Mouse (Mus musculus) kidney, adult 2 months (tissue): ENCODE results near the gene Lmntd1. TPM values are rescaled to one million over a fixed set of nuclear protein-coding genes. Genes with fewer than 3 reads are reported as not detected.

Experiments
- DNase-seq: peaks from one replicate; pipeline ENCODE4 v3.0.0; 2021
- H3K27ac ChIP-seq: fragments of 200-500 bp; 2 replicates; pipeline ENCODE4 v1.5.1; 2012; ENCODE audit warnings: low read depth, low read length, control low read depth, inconsistent platforms; ENCODE audit not compliant: insufficient read depth
- H3K27me3 ChIP-seq: fragments of 200-500 bp; replicated peaks from 2 replicates; pipeline ENCODE4 v1.6.1; 2012; ENCODE audit warnings: mild to moderate bottlenecking, moderate library complexity, low read length, inconsistent platforms; ENCODE audit not compliant: control insufficient read depth, insufficient read depth
- H3K36me3 ChIP-seq: fragments of 200-500 bp; 2 replicates; pipeline ENCODE4 v1.6.1; 2012; ENCODE audit warnings: mild to moderate bottlenecking, moderate library complexity, low read length, inconsistent platforms; ENCODE audit not compliant: control insufficient read depth, insufficient read depth
- H3K4me1 ChIP-seq: fragments of 200-500 bp; 2 replicates; pipeline ENCODE4 v1.6.1; 2011; ENCODE audit warnings: low read length; ENCODE audit not compliant: control insufficient read depth, insufficient read depth
- H3K4me3 ChIP-seq: fragments of 200-500 bp; 2 replicates; pipeline ENCODE4 v1.5.1; 2011; ENCODE audit warnings: mild to moderate bottlenecking, low read depth, low read length, control low read depth; ENCODE audit not compliant: insufficient read depth
- CTCF ChIP-seq: fragments of 200-500 bp; conservative IDR thresholded peaks from 2 replicates; pipeline ENCODE4 v1.5.1; 2011; ENCODE audit warnings: low read depth, mild to moderate bottlenecking, control low read depth, low read length, moderate library complexity, mixed read lengths; ENCODE audit not compliant: insufficient read depth, insufficient read length
- POLR2A ChIP-seq: fragments of 200-500 bp; IDR thresholded peaks from one replicate; pipeline ENCODE4 v1.6.1; 2011; ENCODE audit warnings: low read depth, low read length, control low read depth
- WGBS: fragments of 180-500 bp; shearing (Covaris S2); methylation state at CpG from one replicate; pipeline ENCODE4 v1.1.7; 2018; 5-methylcytosine and 5-hydroxymethylcytosine counted together
- polyA plus RNA-seq: library from polyadenylated mRNA; depleted of rRNA; stranded (reverse); fragments of >200 nt; gene quantifications from 2 replicates; pipeline ENCODE4 v1.2.3, GENCODE M21; 2012

Gene Lmntd1
- polyA plus RNA-seq, 1 experiment: 0.34 TPM

GRCm38 (mm10) chr6:145573250-145574013 lies 40.7 kb downstream of the Lmntd1 start:
- WGBS: 86% methylated on average over 6 of the region's 6 CpGs
- no peak for TF ChIP-seq CTCF
- no peak for TF ChIP-seq POLR2A
- H3K4me3 ChIP-seq: no peak overlapping the region

GRCm38 (mm10) chr6:145568701-145569100 lies 45.4 kb downstream of the Lmntd1 start:
- no peaks in the 10 kb centered on the region for H3K4me1 ChIP-seq
- no peak for TF ChIP-seq CTCF
- no peak for TF ChIP-seq POLR2A
- no peak overlapping the region for H3K27ac ChIP-seq
- H3K36me3 ChIP-seq: no peaks in the 10 kb centered on the region
- H3K4me3 ChIP-seq: no peak overlapping the region
- DNase-seq: no peak
- 83% methylated on average over 3 of the region's 3 CpGs for WGBS
- H3K27me3 ChIP-seq: no peaks in the 10 kb centered on the region

More at GRCm38 (mm10) chr6:145573250-145574013, 40.7 kb downstream of the Lmntd1 start:
- Histone ChIP-seq H3K4me1 (peaks cover 1% of the 10 kb centered on the region; the same call in 1 of the 2 replicates), H3K27me3 (no peaks in the 10 kb centered on the region), H3K27ac (no peak overlapping the region), H3K36me3 (no peaks in the 10 kb centered on the region)
- no peak for DNase-seq

GRCm38 (mm10) chr6:145567832-145568231 lies 46.3 kb downstream of the Lmntd1 start:
- WGBS: 93% methylated on average over 3 of the region's 3 CpGs
- Histone ChIP-seq H3K27ac (no peak overlapping the region), H3K27me3 (no peaks in the 10 kb centered on the region), H3K4me1 (no peaks in the 10 kb centered on the region), H3K36me3 (no peaks in the 10 kb centered on the region), H3K4me3 (no peak overlapping the region)
- no peak for DNase-seq
- TF ChIP-seq CTCF (no peak), POLR2A (no peak)

GRCm38 (mm10) chr6:145567296-145567695 lies 46.8 kb downstream of the Lmntd1 start:
- DNase-seq: no peak
- H3K4me1 ChIP-seq: no peaks in the 10 kb centered on the region
- H3K27me3 ChIP-seq: no peaks in the 10 kb centered on the region
- no peak for TF ChIP-seq POLR2A
- no peak for TF ChIP-seq CTCF
- WGBS: 75% methylated on average over 8 of the region's 8 CpGs
- H3K27ac ChIP-seq: no peak overlapping the region
- no peaks in the 10 kb centered on the region for H3K36me3 ChIP-seq
- H3K4me3 ChIP-seq: no peak overlapping the region

GRCm38 (mm10) chr6:145565663-145566062 lies 48.5 kb downstream of the Lmntd1 start:
- H3K4me3 ChIP-seq: no peak overlapping the region
- no peaks in the 10 kb centered on the region for H3K36me3 ChIP-seq
- H3K27me3 ChIP-seq: no peaks in the 10 kb centered on the region
- DNase-seq: no peak
- TF ChIP-seq POLR2A: no peak
- no peak for TF ChIP-seq CTCF
- H3K4me1 ChIP-seq: no peaks in the 10 kb centered on the region
- H3K27ac ChIP-seq: no peak overlapping the region
- WGBS: 98% methylated on average over 5 of the region's 5 CpGs

- 66% methylated on average over 4 of the region's 4 CpGs for WGBS
- DNase-seq: no peak
- Histone ChIP-seq H3K4me1 (no peaks in the 10 kb centered on the region), H3K27ac (no peak overlapping the region), H3K4me3 (no peak overlapping the region), H3K36me3 (no peaks in the 10 kb centered on the region), H3K27me3 (no peaks in the 10 kb centered on the region)
- TF ChIP-seq CTCF: no peak
- no peak for TF ChIP-seq POLR2A
Observed at GRCm38 (mm10) chr6:145564671-145565070, 49.4 kb downstream of the Lmntd1 start.

- Histone ChIP-seq H3K36me3 (no peaks in the 10 kb centered on the region), H3K4me3 (no peak overlapping the region), H3K27ac (no peak overlapping the region), H3K4me1 (no peaks in the 10 kb centered on the region), H3K27me3 (no peaks in the 10 kb centered on the region)
- DNase-seq: no peak
- TF ChIP-seq CTCF (no peak), POLR2A (no peak)
- 76% methylated on average over 15 of the region's 15 CpGs for WGBS
Observed at GRCm38 (mm10) chr6:145557059-145557992, 56.8 kb downstream of the Lmntd1 start.
